13 mouse cellular contexts compared by ENCODE assay signal in the genomic region with DNA sequence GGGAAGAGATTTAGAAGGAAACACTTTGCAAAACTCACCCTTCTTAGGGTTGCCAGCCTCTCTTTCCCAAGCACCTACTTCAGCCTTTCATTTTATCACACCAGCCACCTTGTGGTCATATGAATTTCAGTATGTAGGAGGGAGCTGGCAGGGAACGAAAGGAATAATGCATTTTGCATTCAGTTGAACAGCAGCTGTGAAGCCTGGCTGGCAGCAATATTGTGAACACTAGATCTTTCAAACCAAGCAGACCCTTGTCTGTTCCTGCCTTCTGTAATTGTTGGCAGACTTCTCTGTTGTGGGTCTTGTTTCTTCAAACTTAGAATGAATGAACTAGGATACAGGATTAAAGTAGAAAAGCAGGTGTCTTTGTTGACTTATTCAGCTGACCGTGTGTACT.
DNase-seq lines count a peak whose midpoint lies in the region; ATAC-seq and TF ChIP-seq lines count a peak whose summit lies in the region.
"Had no signal": no experiment of that assay in that cellular context is flagged by ENCODE, and none has a peak within 500 bp of the region (broad histone marks: within the 10 kb centered on the region; RNA-seq: fewer than 3 reads in every experiment).

No protein-coding gene starts in this region.

- no peaks in the 10 kb centered on the region for H3K36me3 ChIP-seq in forebrain, embryonic 13.5 days (ENCODE audit: poor library complexity, severe bottlenecking)
- no peaks in the 10 kb centered on the region for H3K36me3 ChIP-seq in forebrain, embryonic 12.5 days (replicated peaks)
- no peaks in the 10 kb centered on the region for H3K36me3 ChIP-seq in midbrain, postnatal 0 days (ENCODE audit: insufficient read depth, low read length)
- no peaks in the 10 kb centered on the region for H3K36me3 ChIP-seq in midbrain, embryonic 16.5 days (ENCODE audit: control insufficient read depth, insufficient read depth, low read length)
- H3K36me3 ChIP-seq: limb, embryonic 12.5 days had no signal

- no peak overlapping the region for H3K9ac ChIP-seq in forebrain, embryonic 13.5 days
- H3K9ac ChIP-seq in forebrain, embryonic 12.5 days = no peak overlapping the region
- no peak overlapping the region for H3K9ac ChIP-seq in midbrain, postnatal 0 days (replicated peaks; ENCODE audit: low read length, poor library complexity, severe bottlenecking)
- no peak overlapping the region for H3K9ac ChIP-seq in midbrain, embryonic 16.5 days (ENCODE audit: low read depth, low read length)
- H3K9ac ChIP-seq: limb, embryonic 12.5 days had no signal

- ATAC-seq in forebrain, embryonic 13.5 days = peak; percentile 36; the same call in 1 of the 2 replicates
- ATAC-seq in forebrain, embryonic 12.5 days (ENCODE audit: low FRiP score) = no peak
- ATAC-seq in midbrain, postnatal 0 days (ENCODE audit: low FRiP score) = no peak
- no peak for ATAC-seq in midbrain, embryonic 16.5 days

- H3K27ac ChIP-seq in forebrain, embryonic 13.5 days = no peak overlapping the region
- H3K27ac ChIP-seq in forebrain, embryonic 12.5 days = no peak overlapping the region
- H3K27ac ChIP-seq in midbrain, postnatal 0 days (ENCODE audit: low read depth, low read length) = no peak overlapping the region
- no peak overlapping the region for H3K27ac ChIP-seq in midbrain, embryonic 16.5 days (ENCODE audit: low read length)
- H3K27ac ChIP-seq: limb, embryonic 12.5 days had no signal

- DNase-seq in midbrain, postnatal 0 days (ENCODE audit: low spot score) = peak; percentile 51
- peak; percentile 23 to 47 for DNase-seq in layer of hippocampus, postnatal 14 days (ENCODE audit: low spot score in 2 of 2)
- no peak for DNase-seq in spleen, postnatal 14 days (ENCODE audit: low spot score in 2 of 2)
- no peak for DNase-seq in retina, postnatal 1 day
- no peak for DNase-seq in thymus, postnatal 0 days (ENCODE audit: low spot score)
- DNase-seq: adrenal gland, postnatal 14 days; heart, adult 18-20 months; heart, postnatal 14 days; kidney, postnatal 14 days had no signal

- no peaks in the 10 kb centered on the region for H3K4me1 ChIP-seq in forebrain, embryonic 13.5 days
- no peaks in the 10 kb centered on the region for H3K4me1 ChIP-seq in forebrain, embryonic 12.5 days
- H3K4me1 ChIP-seq in midbrain, postnatal 0 days (ENCODE audit: insufficient read depth, low read length) = no peaks in the 10 kb centered on the region
- H3K4me1 ChIP-seq in midbrain, embryonic 16.5 days (ENCODE audit: control insufficient read depth, insufficient read depth, low read length) = no peaks in the 10 kb centered on the region
- H3K4me1 ChIP-seq: limb, embryonic 12.5 days had no signal

- no peak overlapping the region for H3K4me3 ChIP-seq in forebrain, embryonic 13.5 days
- H3K4me3 ChIP-seq in forebrain, embryonic 12.5 days (replicated peaks) = no peak overlapping the region
- H3K4me3 ChIP-seq in midbrain, postnatal 0 days (ENCODE audit: low read depth, low read length) = no peak overlapping the region
- no peak overlapping the region for H3K4me3 ChIP-seq in midbrain, embryonic 16.5 days (ENCODE audit: low read depth, low read length)
- H3K4me3 ChIP-seq: limb, embryonic 12.5 days had no signal

- no peak overlapping the region for H3K4me2 ChIP-seq in forebrain, embryonic 13.5 days
- H3K4me2 ChIP-seq in forebrain, embryonic 12.5 days = no peak overlapping the region
- no peak overlapping the region for H3K4me2 ChIP-seq in midbrain, postnatal 0 days (ENCODE audit: low read depth, low read length, poor library complexity, severe bottlenecking)
- H3K4me2 ChIP-seq in midbrain, embryonic 16.5 days (ENCODE audit: low read length) = no peak overlapping the region
- H3K4me2 ChIP-seq: limb, embryonic 12.5 days had no signal

- TF ChIP-seq CTCF in midbrain, postnatal 0 days (IDR thresholded peaks at IDR 0.05) = peak; percentile 38; the same call in 1 of the 2 replicates

- WGBS in forebrain, embryonic 13.5 days = 68% methylated on average over 2 of the region's 2 CpGs
- 75% methylated on average over 2 of the region's 2 CpGs for WGBS in forebrain, embryonic 12.5 days
- WGBS in midbrain, postnatal 0 days = 52% methylated on average over 2 of the region's 2 CpGs
- 61% methylated on average over 2 of the region's 2 CpGs for WGBS in midbrain, embryonic 16.5 days

- no peaks in the 10 kb centered on the region for H3K9me3 ChIP-seq in forebrain, embryonic 13.5 days (replicated peaks)
- H3K9me3 ChIP-seq in forebrain, embryonic 12.5 days = no peaks in the 10 kb centered on the region
- H3K9me3 ChIP-seq in midbrain, postnatal 0 days (ENCODE audit: low read length) = no peaks in the 10 kb centered on the region
- H3K9me3 ChIP-seq in midbrain, embryonic 16.5 days (replicated peaks; ENCODE audit: control insufficient read depth, low read length, poor library complexity, severe bottlenecking) = no peaks in the 10 kb centered on the region
- H3K9me3 ChIP-seq: limb, embryonic 12.5 days had no signal

- no peaks in the 10 kb centered on the region for H3K27me3 ChIP-seq in forebrain, embryonic 13.5 days
- no peaks in the 10 kb centered on the region for H3K27me3 ChIP-seq in forebrain, embryonic 12.5 days
- no peaks in the 10 kb centered on the region for H3K27me3 ChIP-seq in midbrain, postnatal 0 days (ENCODE audit: insufficient read depth, low read length)
- H3K27me3 ChIP-seq in midbrain, embryonic 16.5 days (ENCODE audit: control insufficient read depth, insufficient read depth, low read depth, low read length) = no peaks in the 10 kb centered on the region
- H3K27me3 ChIP-seq: limb, embryonic 12.5 days had no signal

Comparison
In these comparisons a context has a peak if more than half of its experiments do, and no peak if none do; other contexts are left out.
1. DNase-seq: peak in midbrain, postnatal 0 days (single experiment) and layer of hippocampus, postnatal 14 days (2 of 2); none in spleen, postnatal 14 days (0 of 2), retina, postnatal 1 day (single experiment) and thymus, postnatal 0 days (single experiment).